ENCODE assay signal across 9 mouse cellular contexts in genomic region chr2:28916513-28916865, GRCm38 (mm10). TPM values are rescaled to one million over a fixed set of nuclear protein-coding genes. Genes with fewer than 3 reads are reported as not detected.
DNase-seq lines count a peak whose midpoint lies in the region; ATAC-seq and TF ChIP-seq lines count a peak whose summit lies in the region.
"Had no signal": no experiment of that assay in that cellular context is flagged by ENCODE, and none has a peak within 500 bp of the region (broad histone marks: within the 10 kb centered on the region; RNA-seq: fewer than 3 reads in every experiment).

TSS of gene Barhl1 (minus strand) at chr2:28916668.

- no peak for TF ChIP-seq POLR2A in CH12.LX (IDR thresholded peaks at IDR 0.05; ENCODE audit: low read depth, low read length)

- DNase-seq in forebrain, embryonic 10.5 days (ENCODE audit: extremely low spot score, low spot score) = peak; percentile 35
- no peak for DNase-seq in CH12.LX (ENCODE audit: extremely low read depth)
- DNase-seq in cerebellum, postnatal 36 days = peak; percentile 65 to 69
- DNase-seq in ovary, postnatal 10 days (ENCODE audit: low spot score) = no peak
- DNase-seq in kidney, postnatal 10 days = no peak

- TF ChIP-seq CTCF in CH12.LX (conservative IDR thresholded peaks at IDR 0.05 in 1 of 2, IDR thresholded peaks at IDR 0.05 in 1 of 2; ENCODE audit: low read depth in 2 of 2, low read length in 2 of 2) = no peak

- H3K4me3 ChIP-seq in forebrain, embryonic 10.5 days = peak within 1 kb of the TSS; percentile 37
- H3K4me3 ChIP-seq in forebrain, embryonic 15.5 days = no peak within 1 kb of the TSS
- peak within 1 kb of the TSS in 2 of 3 experiments; percentile 17 to 47 for H3K4me3 ChIP-seq in CH12.LX (replicated peaks in 1 of 3; ENCODE audit: low read depth in 2 of 3, low read length in 2 of 3, poor library complexity in 1 of 3)
- H3K4me3 ChIP-seq in liver, embryonic 12.5 days = no peak within 1 kb of the TSS

- H3K27ac ChIP-seq in forebrain, embryonic 10.5 days = 0 out of 2 replicates have a peak within 1 kb of the TSS, but pooled peaks have one; percentile 22
- no peak within 1 kb of the TSS for H3K27ac ChIP-seq in forebrain, embryonic 15.5 days (replicated peaks)
- H3K27ac ChIP-seq in CH12.LX (ENCODE audit: insufficient read depth, low read depth) = no peak within 1 kb of the TSS
- no peak within 1 kb of the TSS for H3K27ac ChIP-seq in liver, embryonic 12.5 days

- TF ChIP-seq RAD21 in CH12.LX (IDR thresholded peaks at IDR 0.05; ENCODE audit: low read depth, low read length) = no peak

- H3K27me3 ChIP-seq in forebrain, embryonic 10.5 days (ENCODE audit: poor library complexity, severe bottlenecking) = peaks cover 100% of the 10 kb centered on the region
- peaks cover 86% of the 10 kb centered on the region for H3K27me3 ChIP-seq in forebrain, embryonic 15.5 days
- H3K27me3 ChIP-seq in CH12.LX (replicated peaks) = peaks cover 28% of the 10 kb centered on the region
- H3K27me3 ChIP-seq in liver, embryonic 12.5 days (replicated peaks) = peaks cover 98% of the 10 kb centered on the region

- TF ChIP-seq EP300 in CH12.LX (IDR thresholded peaks at IDR 0.05; ENCODE audit: low read length) = no peak

- WGBS in forebrain, embryonic 10.5 days = under 1% methylated on average over 18 of the region's 18 CpGs
- 1% methylated on average over 18 of the region's 18 CpGs for WGBS in forebrain, embryonic 15.5 days
- 3% methylated on average over 18 of the region's 18 CpGs for WGBS in liver, embryonic 12.5 days (ENCODE audit: insufficient replicate concordance)

- no peaks in the 10 kb centered on the region for H3K36me3 ChIP-seq in forebrain, embryonic 10.5 days (replicated peaks)
- no peaks in the 10 kb centered on the region for H3K36me3 ChIP-seq in forebrain, embryonic 15.5 days
- H3K36me3 ChIP-seq in CH12.LX (replicated peaks in 1 of 2; ENCODE audit: control insufficient read depth in 1 of 2, insufficient read depth in 1 of 2, low read length in 1 of 2) = peaks cover 0 to 5% of the 10 kb centered on the region in 2 experiments
- H3K36me3 ChIP-seq in liver, embryonic 12.5 days = no peaks in the 10 kb centered on the region

- dilution Hi-C loops in CH12.LX (cut with MboI; ENCODE audit: extremely low pct_ligation_motif_present, extremely low pct_unique_long_range_greater_than_20kb, low sequenced_read_pairs) = no loop called here

- H3K9ac ChIP-seq in forebrain, embryonic 15.5 days (replicated peaks) = no peak within 1 kb of the TSS
- H3K9ac ChIP-seq in CH12.LX (ENCODE audit: insufficient read depth, low read depth) = no peak within 1 kb of the TSS
- no peak within 1 kb of the TSS for H3K9ac ChIP-seq in liver, embryonic 12.5 days

- H3K4me2 ChIP-seq in forebrain, embryonic 15.5 days (replicated peaks) = no peak within 1 kb of the TSS
- H3K4me2 ChIP-seq in CH12.LX (ENCODE audit: insufficient read depth, low read depth, poor library complexity, severe bottlenecking) = peak within 1 kb of the TSS; percentile 46
- peak within 1 kb of the TSS; percentile 31 for H3K4me2 ChIP-seq in liver, embryonic 12.5 days

- ATAC-seq in forebrain, embryonic 15.5 days (replicated peaks) = no peak
- ATAC-seq in liver, embryonic 12.5 days = no peak
- no peak for ATAC-seq in granulocyte monocyte progenitor cell, adult 5-6 weeks (replicated peaks; ENCODE audit: poor library complexity, severe bottlenecking)

- no peaks in the 10 kb centered on the region for H3K9me3 ChIP-seq in forebrain, embryonic 10.5 days
- H3K9me3 ChIP-seq in forebrain, embryonic 15.5 days = no peaks in the 10 kb centered on the region
- H3K9me3 ChIP-seq in CH12.LX (replicated peaks; ENCODE audit: low read length) = peaks cover 2% of the 10 kb centered on the region
- no peaks in the 10 kb centered on the region for H3K9me3 ChIP-seq in liver, embryonic 12.5 days (replicated peaks)

- H3K79me2 ChIP-seq in CH12.LX (replicated peaks; ENCODE audit: control insufficient read depth, extremely low read depth, insufficient read depth, poor library complexity, severe bottlenecking) = no peaks in the 10 kb centered on the region

- in situ Hi-C loops in CH12.LX (cut with MboI; ENCODE audit: low pct_ligation_motif_present, low pct_unique_long_range_greater_than_20kb, low sequenced_read_pairs) = no loop called here

- peaks cover 41% of the 10 kb centered on the region for H3K4me1 ChIP-seq in forebrain, embryonic 10.5 days
- H3K4me1 ChIP-seq in forebrain, embryonic 15.5 days = peaks cover 20% of the 10 kb centered on the region
- peaks cover 7 to 21% of the 10 kb centered on the region in 2 experiments; a peak in 3 of 4 replicates for H3K4me1 ChIP-seq in CH12.LX (ENCODE audit: control insufficient read depth in 1 of 2, insufficient read depth in 2 of 2)
- peaks cover 9% of the 10 kb centered on the region; the same call in 1 of the 2 replicates for H3K4me1 ChIP-seq in liver, embryonic 12.5 days

TF ChIP-seq in CH12.LX, 34 proteins besides CTCF, POLR2A, EP300 and RAD21:
- TF ChIP-seq JUND (conservative IDR thresholded peaks at IDR 0.05; ENCODE audit: low read depth, low read length) = no peak
- no peak for TF ChIP-seq MAFK (IDR thresholded peaks at IDR 0.05; ENCODE audit: insufficient replicate concordance, low read length)
- TF ChIP-seq SMC3 (IDR thresholded peaks at IDR 0.05; ENCODE audit: low read depth, low read length) = no peak
- no peak for TF ChIP-seq USF1 (IDR thresholded peaks at IDR 0.05; ENCODE audit: low read depth, low read length)
- no peak for TF ChIP-seq RCOR1 (conservative IDR thresholded peaks at IDR 0.05; ENCODE audit: low read depth, low read length)
- TF ChIP-seq BHLHE40 (IDR thresholded peaks at IDR 0.05; ENCODE audit: low read depth, low read length) = no peak
- no peak for TF ChIP-seq ZC3H11A (IDR thresholded peaks at IDR 0.05; ENCODE audit: low read depth, low read length)
- TF ChIP-seq ZKSCAN1 (IDR thresholded peaks at IDR 0.05; ENCODE audit: borderline replicate concordance, low read depth, low read length) = no peak
- no peak for TF ChIP-seq POLR2AphosphoS2 (IDR thresholded peaks at IDR 0.05; ENCODE audit: low read depth, low read length)
- no peak for TF ChIP-seq E2F4 (IDR thresholded peaks at IDR 0.05; ENCODE audit: insufficient replicate concordance, low read depth, low read length)
- TF ChIP-seq MAZ (IDR thresholded peaks at IDR 0.05; ENCODE audit: low read depth, low read length) = no peak
- TF ChIP-seq NELFE (IDR thresholded peaks at IDR 0.05; ENCODE audit: low read depth, low read length) = no peak
- no peak for TF ChIP-seq ZMIZ1 (IDR thresholded peaks at IDR 0.05; ENCODE audit: low read depth, low read length)
- no peak for TF ChIP-seq ELF1 (IDR thresholded peaks at IDR 0.05; ENCODE audit: low read depth, low read length)

RNA-seq across cellular contexts. Expression of gene Barhl1, which starts in this region (rescaled TPM):
- polyA plus RNA-seq in forebrain, embryonic 10.5 days (2016; fragmentation: Nextera tagmentation; extraction: Ambion mirVana) = 0.17 and 0.74 TPM in 2 replicates
- polyA plus RNA-seq in forebrain, embryonic 15.5 days (2015; fragmentation: Nextera tagmentation; extraction: Ambion mirVana) = 0.70 and 1.3 TPM in 2 replicates
- total RNA-seq in CH12.LX (2012; rRNA removed) (0.04 TPM in 1 of 2 replicates, not detected in the other), CH12.LX (2014; rRNA removed) (0.11 TPM in 1 of 2 replicates, not detected in the other)
- 0.19 and 0.24 TPM in 2 replicates for polyA plus RNA-seq in CH12.LX (2012; ENCODE audit: insufficient read length, low read depth)
- polyA plus RNA-seq in liver, embryonic 12.5 days (2016; fragmentation: Nextera tagmentation; extraction: Ambion mirVana) = not detected in 2 replicates
- total RNA-seq in granulocyte monocyte progenitor cell, adult 5-6 weeks (2014; fragmentation: Nextera tagmentation) = not detected in 2 replicates
- total RNA-seq in granulocyte monocyte progenitor cell, adult 5-6 weeks (2017) = not detected in 2 replicates
- total RNA-seq: common myeloid progenitor, adult 5-6 weeks had no signal

Comparison
In these comparisons a context has a peak if more than half of its experiments do, and no peak if none do; other contexts are left out.
1. Peak in DNase-seq, H3K4me3 ChIP-seq and H3K27ac ChIP-seq in forebrain, embryonic 10.5 days; RNA of the gene not detected or under 1 TPM.
2. DNase-seq: peak in cerebellum, postnatal 36 days (2 of 2); none in CH12.LX (single experiment), ovary, postnatal 10 days (single experiment) and kidney, postnatal 10 days (single experiment).
3. H3K4me3 ChIP-seq: peak in CH12.LX (2 of 3); none in forebrain, embryonic 15.5 days (single experiment) and liver, embryonic 12.5 days (single experiment).